Mouse (Mus musculus) neural tube, embryonic 12.5 days (tissue): Measurements from ENCODE around the gene Ramp3. TPM values are rescaled to one million over a fixed set of nuclear protein-coding genes. Genes with fewer than 3 reads are reported as not detected.
"Not testable (repeated sequence)": the region's sequence is repeated elsewhere in the genome, so short reads cannot be mapped to it uniquely, and the experiment has no call there.

Experiments
- ATAC-seq: fragments of 200-750 bp; cut with Nextera tagmentation; 2 replicates; pipeline ENCODE4 v1.8.0; 2017; ENCODE audit warnings: low read depth, mild to moderate bottlenecking, moderate TSS enrichment, moderate library complexity; ENCODE audit not compliant: low FRiP score
- H3K27ac ChIP-seq: fragments of 300-500 bp; sonication (generic); 2 replicates; pipeline ENCODE4 v1.5.1; 2016
- H3K27me3 ChIP-seq: fragments of 300-500 bp; sonication (generic); replicated peaks from 2 replicates; pipeline ENCODE4 v1.6.1; 2016; ENCODE audit warnings: mild to moderate bottlenecking
- H3K36me3 ChIP-seq: fragments of 300-500 bp; sonication (generic); 2 replicates; pipeline ENCODE4 v1.6.1; 2016; ENCODE audit warnings: mild to moderate bottlenecking
- H3K4me1 ChIP-seq: fragments of 300-500 bp; sonication (generic); 2 replicates; pipeline ENCODE4 v1.6.1; 2016
- H3K4me2 ChIP-seq: fragments of 300-500 bp; sonication (generic); replicated peaks from 2 replicates; pipeline ENCODE4 v1.6.1; 2016; ENCODE audit warnings: mild to moderate bottlenecking
- H3K4me3 ChIP-seq: fragments of 300-500 bp; sonication (generic); 2 replicates; pipeline ENCODE4 v1.5.1; 2016
- H3K9ac ChIP-seq: fragments of 300-500 bp; sonication (generic); 2 replicates; pipeline ENCODE4 v1.6.1; 2016; ENCODE audit warnings: mild to moderate bottlenecking
- H3K9me3 ChIP-seq: fragments of 300-500 bp; sonication (generic); 2 replicates; pipeline ENCODE4 v1.6.1; 2016; ENCODE audit warnings: mild to moderate bottlenecking
- WGBS: fragments of 180-500 bp; shearing (Covaris S2); methylation state at CpG from one replicate; pipeline ENCODE4 v1.1.7; 2016; 5-methylcytosine and 5-hydroxymethylcytosine counted together
- polyA plus RNA-seq: library from polyadenylated mRNA; unstranded; fragments of >200 nt; fragmentation: Nextera tagmentation; extraction: Ambion mirVana; gene quantifications from 2 replicates; pipeline ENCODE4 v1.2.1, GENCODE M21; 2016

Ramp3 gene
- polyA plus RNA-seq, 1 experiment from 2014 or later = 13.3 TPM

DNA sequence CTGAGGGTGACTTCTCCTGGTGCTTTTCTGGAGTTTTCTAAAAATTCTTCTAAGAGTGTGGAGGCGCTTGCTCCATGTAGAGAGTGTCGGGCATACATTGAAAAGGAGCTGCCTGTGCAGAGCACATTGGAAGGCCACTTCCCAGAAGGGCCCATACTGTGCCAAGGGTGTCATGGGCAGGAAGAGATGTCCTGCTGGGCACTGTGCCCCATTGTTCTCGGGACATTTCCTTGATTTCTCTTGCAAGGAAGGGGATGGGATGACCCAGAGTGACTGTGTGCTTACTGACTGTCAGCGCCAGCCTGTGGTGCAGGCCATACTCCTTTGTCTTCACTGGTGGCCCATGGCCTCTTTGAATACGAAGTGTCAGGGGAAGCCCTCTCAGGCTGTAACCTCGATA, 19.2 kb upstream of the Ramp3 start:
- H3K9ac ChIP-seq = no peak overlapping the region
- no peak overlapping the region for H3K4me3 ChIP-seq
- no peak overlapping the region for H3K4me2 ChIP-seq
- no peaks in the 10 kb centered on the region for H3K4me1 ChIP-seq
- ATAC-seq = no peak
- WGBS = 76% methylated on average over 6 of the region's 6 CpGs
- no peaks in the 10 kb centered on the region for H3K9me3 ChIP-seq
- no peak overlapping the region for H3K27ac ChIP-seq
- no peaks in the 10 kb centered on the region for H3K27me3 ChIP-seq
- no peaks in the 10 kb centered on the region for H3K36me3 ChIP-seq

DNA sequence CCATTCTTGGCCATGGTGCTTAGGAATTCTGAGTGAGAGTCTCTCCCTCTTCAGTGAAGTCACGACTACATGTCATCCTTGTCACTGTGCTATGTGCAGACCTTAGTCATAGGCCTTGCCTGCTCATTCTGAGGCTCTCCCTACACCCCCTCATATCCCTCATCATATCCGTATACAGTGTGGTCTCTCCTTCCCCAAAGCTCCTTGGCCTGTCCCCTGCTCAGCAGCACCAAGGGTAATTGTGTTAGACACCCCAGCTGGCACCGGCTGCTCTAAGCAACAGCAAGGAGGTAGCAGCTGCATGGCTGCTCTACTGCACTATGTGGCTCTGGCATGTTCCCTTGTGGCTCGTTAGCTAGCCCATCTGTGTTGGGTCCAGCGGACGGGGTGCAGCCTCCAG, 13.8 kb upstream of the Ramp3 start:
- Histone ChIP-seq H3K9ac (no peak overlapping the region), H3K4me3 (no peak overlapping the region), H3K4me2 (no peak overlapping the region), H3K9me3 (no peaks in the 10 kb centered on the region), H3K27me3 (no peaks in the 10 kb centered on the region), H3K36me3 (no peaks in the 10 kb centered on the region), H3K27ac (no peak overlapping the region), H3K4me1 (no peaks in the 10 kb centered on the region)
- 0 out of 2 replicates have a peak, but pooled peaks have one; percentile 37 for ATAC-seq
- 76% methylated on average over 6 of the region's 6 CpGs for WGBS

DNA sequence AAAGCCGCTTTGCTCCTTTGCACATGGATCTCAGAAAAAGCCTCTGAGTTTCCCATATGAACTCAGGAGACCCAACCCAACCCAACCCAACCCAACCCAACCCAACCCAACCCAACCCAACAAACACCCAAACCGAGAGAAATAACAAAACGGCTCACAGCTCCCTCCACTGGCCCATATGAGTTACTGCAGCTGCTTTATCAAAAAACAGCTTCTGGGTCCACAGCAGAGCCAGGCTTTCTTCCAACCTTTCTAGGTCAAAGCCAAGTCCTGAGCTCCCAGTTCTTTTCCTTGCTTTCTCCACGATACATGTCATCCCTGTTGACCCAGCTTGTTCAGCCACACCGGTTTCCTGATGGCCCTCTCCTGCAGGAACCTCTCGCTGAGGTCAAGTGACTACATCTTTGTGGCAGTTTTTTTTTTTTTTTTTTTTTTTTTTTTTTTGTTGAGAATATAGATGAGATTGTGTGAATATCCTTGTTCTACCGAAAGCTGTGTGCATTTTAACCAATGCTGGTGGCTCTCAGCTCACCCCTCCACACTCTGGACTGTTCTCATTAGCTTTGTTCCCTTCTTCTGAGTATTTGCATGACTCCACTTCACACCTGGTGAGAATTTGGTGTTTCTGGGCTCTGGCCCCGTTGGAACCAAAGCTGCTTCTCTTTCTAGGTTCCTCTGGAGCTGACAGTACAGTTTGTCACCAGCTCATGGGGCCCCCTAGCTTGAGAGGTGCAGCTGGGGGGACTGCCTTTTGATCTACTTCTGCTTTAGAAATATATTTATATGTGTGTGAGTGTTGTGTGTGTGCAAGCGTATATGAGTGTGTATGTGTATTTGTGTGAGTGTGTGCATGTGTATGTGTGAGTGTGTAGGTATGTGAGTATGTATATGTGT, 10.2 kb upstream of the Ramp3 start:
- H3K9ac ChIP-seq = no peak overlapping the region
- no peak for ATAC-seq
- no peak overlapping the region for H3K4me3 ChIP-seq
- no peak overlapping the region for H3K27ac ChIP-seq
- H3K4me1 ChIP-seq = no peaks in the 10 kb centered on the region
- H3K4me2 ChIP-seq = no peak overlapping the region
- 62% methylated on average over 9 of the region's 9 CpGs for WGBS
- H3K27me3 ChIP-seq = no peaks in the 10 kb centered on the region
- H3K9me3 ChIP-seq = no peaks in the 10 kb centered on the region
- no peaks in the 10 kb centered on the region for H3K36me3 ChIP-seq

GRCm38 (mm10) chr11:6650519-6650918, 7.8 kb upstream of the Ramp3 start:
- Histone ChIP-seq H3K4me3 (no peak overlapping the region), H3K9ac (no peak overlapping the region), H3K27ac (no peak overlapping the region), H3K4me2 (no peak overlapping the region), H3K36me3 (no peaks in the 10 kb centered on the region), H3K27me3 (no peaks in the 10 kb centered on the region), H3K4me1 (no peaks in the 10 kb centered on the region), H3K9me3 (no peaks in the 10 kb centered on the region)
- 75% methylated on average over 7 of the region's 7 CpGs for WGBS
- ATAC-seq = no peak

DNA sequence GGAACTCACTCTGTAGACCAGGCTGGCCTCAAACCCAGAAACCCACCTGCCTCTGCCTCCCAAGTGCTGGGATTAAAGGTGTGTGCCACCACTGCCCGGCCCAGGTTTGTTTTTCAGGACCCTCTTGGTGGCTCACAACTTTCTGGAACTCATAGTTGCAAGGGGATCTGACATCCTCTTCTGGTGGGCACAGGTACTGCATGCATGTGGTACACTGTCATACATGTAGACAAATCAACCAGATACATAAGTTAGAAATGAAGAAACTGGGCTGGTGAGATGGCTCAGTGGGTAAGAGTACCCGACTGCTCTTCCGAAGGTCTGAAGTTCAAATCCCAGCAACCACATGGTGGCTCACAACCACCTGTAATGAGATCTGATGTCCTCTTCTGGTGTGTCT, 5.3 kb upstream of the Ramp3 start:
- not testable (repeated sequence) for H3K27me3 ChIP-seq, H3K9ac ChIP-seq, H3K9me3 ChIP-seq, ATAC-seq, H3K4me2 ChIP-seq, H3K4me3 ChIP-seq, H3K27ac ChIP-seq, H3K4me1 ChIP-seq, H3K36me3 ChIP-seq
- 81% methylated on average over 3 of the region's 3 CpGs for WGBS

DNA sequence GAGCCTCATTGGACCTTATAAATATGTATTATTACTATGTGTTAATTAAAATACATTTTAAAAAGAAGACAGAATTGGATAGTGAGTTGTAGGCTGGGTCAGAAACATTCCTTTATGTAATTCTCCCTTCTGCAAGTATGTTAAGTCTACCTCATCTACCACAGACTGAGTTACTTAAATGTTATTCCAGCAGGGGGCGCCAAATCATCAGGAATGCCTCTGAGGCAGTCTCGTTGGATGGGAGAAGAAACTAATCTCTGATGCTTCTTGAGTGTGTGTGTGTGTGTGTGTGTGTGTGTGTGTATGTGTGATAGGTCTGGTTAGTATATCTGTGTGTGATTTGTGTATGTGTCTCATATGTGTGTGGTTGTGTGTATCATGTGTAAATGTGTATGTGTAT, 3.4 kb upstream of the Ramp3 start:
- peak; percentile 27 for ATAC-seq
- Histone ChIP-seq H3K36me3 (no peaks in the 10 kb centered on the region), H3K4me2 (no peak overlapping the region), H3K27ac (no peak overlapping the region), H3K4me3 (no peak overlapping the region), H3K27me3 (no peaks in the 10 kb centered on the region), H3K9ac (no peak overlapping the region), H3K4me1 (peaks cover 10% of the 10 kb centered on the region), H3K9me3 (no peaks in the 10 kb centered on the region)
- WGBS = 1% methylated on average over 2 of the region's 2 CpGs

- 0 out of 2 replicates have a peak overlapping the region, but pooled peaks have one; percentile 5 for H3K4me2 ChIP-seq
- H3K4me1 ChIP-seq = peaks cover 13% of the 10 kb centered on the region
- H3K9me3 ChIP-seq = no peaks in the 10 kb centered on the region
- H3K9ac ChIP-seq = no peak overlapping the region
- H3K4me3 ChIP-seq = no peak overlapping the region
- no peak for ATAC-seq
- H3K27me3 ChIP-seq = no peaks in the 10 kb centered on the region
- WGBS = 44% methylated on average over 14 of the region's 14 CpGs
- H3K36me3 ChIP-seq = no peaks in the 10 kb centered on the region
- no peak overlapping the region for H3K27ac ChIP-seq
Observed at GRCm38 (mm10) chr11:6661206-6661605, 2.9 kb downstream of the Ramp3 start.

DNA sequence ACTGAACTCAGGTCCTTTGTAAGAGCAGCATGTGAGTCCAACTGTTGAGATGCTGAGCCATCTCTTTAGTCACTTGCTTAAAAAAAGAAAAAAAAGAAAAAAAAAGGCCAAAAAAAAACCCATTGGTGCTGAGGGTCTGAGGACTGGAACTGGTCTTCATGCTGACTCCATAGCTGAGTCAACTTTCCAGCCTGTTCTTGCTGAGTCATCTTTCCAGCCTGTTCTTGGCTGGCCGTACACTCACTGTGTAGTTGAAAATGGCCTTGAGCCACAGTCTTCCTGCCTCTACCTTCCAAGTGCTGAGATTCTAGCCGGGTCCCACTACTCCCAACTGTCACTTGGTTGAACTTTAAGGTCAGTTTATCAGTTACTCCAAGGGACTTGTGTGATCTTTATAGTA, 8.3 kb downstream of the Ramp3 start:
- Histone ChIP-seq H3K4me3 (no peak overlapping the region), H3K4me2 (no peak overlapping the region), H3K9ac (no peak overlapping the region), H3K27ac (no peak overlapping the region), H3K36me3 (no peaks in the 10 kb centered on the region), H3K27me3 (no peaks in the 10 kb centered on the region), H3K9me3 (no peaks in the 10 kb centered on the region), H3K4me1 (no peaks in the 10 kb centered on the region)
- no peak for ATAC-seq
- 88% methylated on average over 2 of the region's 2 CpGs for WGBS

DNA sequence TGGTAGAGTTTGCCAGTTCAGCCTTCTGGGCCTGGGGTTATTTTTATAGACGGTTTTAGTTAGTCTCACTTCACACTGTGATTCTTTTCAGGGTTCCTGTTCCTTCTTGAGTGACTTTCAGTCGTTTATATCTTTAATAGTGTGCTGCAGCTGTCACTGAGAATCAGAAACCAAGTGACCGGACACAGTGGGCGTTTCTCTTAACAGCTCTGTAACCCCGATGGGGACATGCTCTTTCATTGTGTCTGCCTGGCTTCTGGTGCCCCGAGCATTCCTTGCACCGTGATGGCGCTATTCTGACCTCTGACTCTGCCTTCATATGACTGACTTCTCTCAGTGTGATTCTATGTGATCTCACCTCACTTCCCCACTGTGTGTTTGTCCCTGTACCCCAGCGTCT, 10.7 kb downstream of the Ramp3 start:
- ATAC-seq = no peak
- Histone ChIP-seq H3K4me3 (no peak overlapping the region), H3K27me3 (no peaks in the 10 kb centered on the region), H3K27ac (no peak overlapping the region), H3K4me1 (no peaks in the 10 kb centered on the region), H3K4me2 (no peak overlapping the region), H3K9ac (no peak overlapping the region), H3K36me3 (no peaks in the 10 kb centered on the region), H3K9me3 (no peaks in the 10 kb centered on the region)
- WGBS = 24% methylated on average over 9 of the region's 9 CpGs

- Histone ChIP-seq H3K4me1 (no peaks in the 10 kb centered on the region), H3K27ac (no peak overlapping the region), H3K27me3 (no peaks in the 10 kb centered on the region), H3K9me3 (no peaks in the 10 kb centered on the region), H3K4me3 (no peak overlapping the region), H3K4me2 (no peak overlapping the region), H3K36me3 (no peaks in the 10 kb centered on the region), H3K9ac (no peak overlapping the region)
- whole genome bisulfite sequencing = 49% methylated on average over 2 of the region's 2 CpGs
- no peak for ATAC-seq
Observed at GRCm38 (mm10) chr11:6670044-6670443, 11.7 kb downstream of the Ramp3 start.

GRCm38 (mm10) chr11:6670826-6671225, 12.5 kb downstream of the Ramp3 start:
- ATAC-seq = no peak
- Histone ChIP-seq H3K27me3 (no peaks in the 10 kb centered on the region), H3K36me3 (no peaks in the 10 kb centered on the region), H3K9me3 (no peaks in the 10 kb centered on the region), H3K4me1 (no peaks in the 10 kb centered on the region), H3K9ac (no peak overlapping the region), H3K27ac (no peak overlapping the region), H3K4me2 (no peak overlapping the region), H3K4me3 (no peak overlapping the region)
- WGBS = 88% methylated on average over 4 of the region's 4 CpGs

GRCm38 (mm10) chr11:6674701-6675100, 16.4 kb downstream of the Ramp3 start:
- Histone ChIP-seq H3K4me2 (no peak overlapping the region), H3K27me3 (no peaks in the 10 kb centered on the region), H3K4me3 (no peak overlapping the region), H3K27ac (no peak overlapping the region), H3K9ac (no peak overlapping the region), H3K9me3 (no peaks in the 10 kb centered on the region), H3K36me3 (no peaks in the 10 kb centered on the region), H3K4me1 (peaks cover 2% of the 10 kb centered on the region; the same call in 1 of the 2 replicates)
- ATAC-seq = no peak
- 92% methylated on average over 9 of the region's 9 CpGs for WGBS

GRCm38 (mm10) chr11:6675402-6675801, 17.1 kb downstream of the Ramp3 start:
- WGBS = 69% methylated on average over 7 of the region's 7 CpGs
- no peak overlapping the region for H3K27ac ChIP-seq
- no peak overlapping the region for H3K4me2 ChIP-seq
- H3K4me1 ChIP-seq = peaks cover 8% of the 10 kb centered on the region
- no peaks in the 10 kb centered on the region for H3K27me3 ChIP-seq
- ATAC-seq = no peak
- no peak overlapping the region for H3K9ac ChIP-seq
- no peaks in the 10 kb centered on the region for H3K9me3 ChIP-seq
- no peak overlapping the region for H3K4me3 ChIP-seq
- no peaks in the 10 kb centered on the region for H3K36me3 ChIP-seq
